In the genomic region with DNA sequence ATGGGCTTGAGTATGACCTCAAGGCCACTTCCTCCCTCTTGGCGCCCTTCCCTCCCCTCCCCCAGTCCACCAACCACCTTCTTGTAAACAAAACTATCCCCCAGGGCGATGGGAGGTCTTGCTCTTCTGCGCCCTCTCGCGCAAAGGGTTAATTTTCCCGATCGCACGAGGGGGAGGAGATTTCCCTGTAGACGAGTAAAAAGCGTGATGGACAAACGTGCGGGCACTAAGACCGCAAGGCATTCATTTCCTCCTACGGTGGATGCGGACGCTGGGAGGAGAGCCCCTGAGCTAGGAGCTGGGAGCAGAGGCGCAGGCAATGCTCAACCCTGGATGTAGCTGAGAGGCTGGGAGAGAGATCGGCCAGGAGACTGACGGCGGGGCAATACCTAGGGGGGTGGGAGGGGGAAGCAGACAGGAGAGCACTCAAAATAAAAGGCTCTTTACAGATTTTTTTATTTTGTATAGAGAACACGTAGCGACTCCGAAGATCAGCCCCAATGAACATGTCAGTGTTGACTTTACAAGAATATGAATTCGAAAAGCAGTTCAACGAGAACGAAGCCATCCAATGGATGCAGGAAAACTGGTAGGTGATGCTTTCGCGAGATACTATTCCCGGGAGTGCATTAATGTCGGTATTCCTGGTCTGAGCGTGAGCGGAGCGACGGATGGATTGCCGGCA, we compare ENCODE assay signal across 8 mouse cellular contexts. TPM values are rescaled to one million over a fixed set of nuclear protein-coding genes. Genes with fewer than 3 reads are reported as not detected.
A peak's percentile ranks its signal among the peaks of the same experiment; 100 is the strongest.
DNase-seq lines count a peak whose midpoint lies in the region; ATAC-seq lines count a peak whose summit lies in the region.

A gene (plus strand): TSS at position 176 of the 685 bp plus-strand sequence.

- H3K9ac ChIP-seq in hindbrain, embryonic 13.5 days = peak within 1 kb of the TSS; percentile 98

- ATAC-seq in hindbrain, embryonic 13.5 days (ENCODE audit: low FRiP score) = peak; percentile 69

- peak within 1 kb of the TSS; percentile 71 for H3K4me2 ChIP-seq in hindbrain, embryonic 13.5 days

- H3K27me3 ChIP-seq in hindbrain, embryonic 13.5 days = no peaks in the 10 kb centered on the region

- peaks cover 27% of the 10 kb centered on the region for H3K4me1 ChIP-seq in hindbrain, embryonic 13.5 days (replicated peaks)

- no peaks in the 10 kb centered on the region for H3K9me3 ChIP-seq in hindbrain, embryonic 13.5 days

- peak; percentile 77 for DNase-seq in MEL-GATA-1-ER (ENCODE audit: extremely low read depth, low read depth)
- DNase-seq in cerebellum, adult 11 months = peak; percentile 78
- DNase-seq in forelimb bud, embryonic 11.5 days (ENCODE audit: low read depth, low spot score) = peak; percentile 96
- peak; percentile 78 to 81 for DNase-seq in layer of hippocampus, postnatal 36 days
- DNase-seq in lung, postnatal 25 days (ENCODE audit: low spot score) = peak; percentile 25
- peak; percentile 51 for DNase-seq in retina, postnatal 7 days (ENCODE audit: low read depth, low spot score)
- peak; percentile 58 for DNase-seq in urinary bladder, postnatal 14 days (ENCODE audit: low spot score)

- H3K4me3 ChIP-seq in hindbrain, embryonic 13.5 days = peak within 1 kb of the TSS; percentile 93

- no peaks in the 10 kb centered on the region for H3K36me3 ChIP-seq in hindbrain, embryonic 13.5 days

- peak within 1 kb of the TSS; percentile 99 for H3K27ac ChIP-seq in hindbrain, embryonic 13.5 days

- under 1% methylated on average over 35 of the region's 35 CpGs for WGBS in hindbrain, embryonic 13.5 days

RNA-seq across cellular contexts. Expression of the gene that starts here (rescaled TPM):
- 29.4 and 32.2 TPM in 2 replicates for polyA plus RNA-seq in hindbrain, embryonic 13.5 days (2015; fragmentation: Nextera tagmentation; extraction: Ambion mirVana)
- total RNA-seq in layer of hippocampus, postnatal 36 days (2021) = 10 to 100 TPM; 37.4 to 38.2 TPM

Comparison
In these comparisons a context has a peak if more than half of its experiments do, and no peak if none do; other contexts are left out.
1. Peak in every context shown above with its lines: DNase-seq, ATAC-seq, H3K4me3 ChIP-seq and H3K27ac ChIP-seq.
2. DNase-seq: peak in every context shown above with its lines; median percentile 96 in forelimb bud, embryonic 11.5 days; 80 in layer of hippocampus, postnatal 36 days; 78 in cerebellum, adult 11 months; 77 in MEL-GATA-1-ER; 58 in urinary bladder, postnatal 14 days; 51 in retina, postnatal 7 days; 25 in lung, postnatal 25 days.